Mouse (Mus musculus) midbrain, embryonic 15.5 days (tissue): ENCODE measurements at regions not wholly inside any gene's neighbourhood (a gene's known extent, or its start where the extent isn't known, plus 50 kb on each side); places are given as distances from the start of the nearest gene placed in this dataset.

ENCODE experiments used
- ATAC-seq: fragments of 200-750 bp; cut with Nextera tagmentation; replicated peaks from 2 replicates; pipeline ENCODE4 v1.8.0; 2017; ENCODE audit warnings: moderate TSS enrichment
- H3K27ac ChIP-seq: fragments of 300-500 bp; sonication (generic); 2 replicates; pipeline ENCODE4 v1.5.1; 2015; ENCODE audit warnings: mild to moderate bottlenecking, inconsistent platforms
- H3K27me3 ChIP-seq: fragments of 300-500 bp; sonication (generic); replicated peaks from 2 replicates; pipeline ENCODE4 v1.6.1; 2015; ENCODE audit warnings: inconsistent platforms
- H3K36me3 ChIP-seq: fragments of 300-500 bp; sonication (generic); replicated peaks from 2 replicates; pipeline ENCODE4 v1.6.1; 2015; ENCODE audit warnings: inconsistent platforms
- H3K4me1 ChIP-seq: fragments of 300-500 bp; sonication (generic); 2 replicates; pipeline ENCODE4 v1.6.1; 2015; ENCODE audit warnings: inconsistent platforms
- H3K4me2 ChIP-seq: fragments of 300-500 bp; sonication (generic); 2 replicates; pipeline ENCODE4 v1.6.1; 2015; ENCODE audit warnings: inconsistent platforms, mild to moderate bottlenecking, moderate library complexity
- H3K4me3 ChIP-seq: fragments of 300-500 bp; sonication (generic); 2 replicates; pipeline ENCODE4 v1.5.1; 2015; ENCODE audit warnings: mild to moderate bottlenecking, inconsistent platforms
- H3K9ac ChIP-seq: fragments of 300-500 bp; sonication (generic); 2 replicates; pipeline ENCODE4 v1.6.1; 2015; ENCODE audit warnings: mild to moderate bottlenecking, inconsistent platforms
- H3K9me3 ChIP-seq: fragments of 300-500 bp; sonication (generic); 2 replicates; pipeline ENCODE4 v1.6.1; 2016; ENCODE audit warnings: inconsistent platforms
- WGBS: fragments of 180-500 bp; shearing (Covaris S2); methylation state at CpG from one replicate; pipeline ENCODE4 v1.1.7; 2015; ENCODE audit warnings: mixed read lengths; 5-methylcytosine and 5-hydroxymethylcytosine counted together

GRCm38 (mm10) chr13:59292905-59293304, 292.1 kb downstream of the Agtpbp1 start:
- WGBS, result 7% methylated on average over 5 of the region's 5 CpGs
- Histone ChIP-seq H3K27me3 (no peaks in the 10 kb centered on the region), H3K36me3 (no peaks in the 10 kb centered on the region), H3K9me3 (no peaks in the 10 kb centered on the region), H3K4me1 (peaks cover 5% of the 10 kb centered on the region), H3K27ac (no peak overlapping the region), H3K4me3 (no peak overlapping the region), H3K9ac (no peak overlapping the region), H3K4me2 (no peak overlapping the region)
- ATAC-seq, result no peak

- no peaks in the 10 kb centered on the region for H3K36me3 ChIP-seq
Measured at GRCm38 (mm10) chr13:59289127-59289526, 295.9 kb downstream of the Agtpbp1 start.

GRCm38 (mm10) chr13:59281199-59281598, 303.8 kb downstream of the Agtpbp1 start:
- Histone ChIP-seq H3K4me3 (no peak overlapping the region), H3K4me2 (no peak overlapping the region), H3K27ac (no peak overlapping the region), H3K36me3 (no peaks in the 10 kb centered on the region), H3K9me3 (no peaks in the 10 kb centered on the region), H3K9ac (no peak overlapping the region), H3K4me1 (no peaks in the 10 kb centered on the region), H3K27me3 (no peaks in the 10 kb centered on the region)
- WGBS, result 80% methylated on average over 5 of the region's 5 CpGs
- no peak for ATAC-seq

More at GRCm38 (mm10) chr13:59289127-59289526, 295.9 kb downstream of the Agtpbp1 start:
- no peak overlapping the region for H3K9ac ChIP-seq
- no peaks in the 10 kb centered on the region for H3K27me3 ChIP-seq
- no peak for ATAC-seq
- no peak overlapping the region for H3K4me2 ChIP-seq
- H3K4me3 ChIP-seq, result no peak overlapping the region
- no peaks in the 10 kb centered on the region for H3K9me3 ChIP-seq
- H3K27ac ChIP-seq, result no peak overlapping the region
- H3K4me1 ChIP-seq, result peaks cover 5% of the 10 kb centered on the region
- 62% methylated on average over 11 of the region's 11 CpGs for WGBS

GRCm38 (mm10) chr13:59279136-59279535, 305.9 kb downstream of the Agtpbp1 start:
- H3K4me1 ChIP-seq, result no peaks in the 10 kb centered on the region
- WGBS, result 73% methylated on average over 4 of the region's 4 CpGs
- ATAC-seq, result no peak

GRCm38 (mm10) chr13:59271661-59272060, 313.4 kb downstream of the Agtpbp1 start:
- 92% methylated on average over 4 of the region's 4 CpGs for WGBS
- Histone ChIP-seq H3K4me3 (no peak overlapping the region), H3K4me2 (no peak overlapping the region), H3K9me3 (no peaks in the 10 kb centered on the region), H3K27ac (no peak overlapping the region), H3K4me1 (no peaks in the 10 kb centered on the region), H3K9ac (no peak overlapping the region), H3K27me3 (no peaks in the 10 kb centered on the region), H3K36me3 (no peaks in the 10 kb centered on the region)
- no peak for ATAC-seq

More at GRCm38 (mm10) chr13:59279136-59279535, 305.9 kb downstream of the Agtpbp1 start:
- Histone ChIP-seq H3K9me3 (no peaks in the 10 kb centered on the region), H3K9ac (no peak overlapping the region), H3K36me3 (no peaks in the 10 kb centered on the region), H3K4me3 (no peak overlapping the region), H3K4me2 (no peak overlapping the region), H3K27ac (no peak overlapping the region), H3K27me3 (no peaks in the 10 kb centered on the region)

GRCm38 (mm10) chr13:59266854-59267253, 318.2 kb downstream of the Agtpbp1 start:
- Histone ChIP-seq H3K9me3 (no peaks in the 10 kb centered on the region), H3K27me3 (no peaks in the 10 kb centered on the region), H3K9ac (no peak overlapping the region), H3K4me3 (no peak overlapping the region), H3K36me3 (no peaks in the 10 kb centered on the region), H3K4me1 (no peaks in the 10 kb centered on the region), H3K4me2 (no peak overlapping the region), H3K27ac (no peak overlapping the region)
- ATAC-seq, result no peak
- 85% methylated on average over 4 of the region's 4 CpGs for WGBS

GRCm38 (mm10) chr13:59264126-59264525, 320.9 kb downstream of the Agtpbp1 start:
- H3K4me1 ChIP-seq, result no peaks in the 10 kb centered on the region
- 78% methylated on average over 11 of the region's 11 CpGs for WGBS
- no peak overlapping the region for H3K27ac ChIP-seq
- ATAC-seq, result no peak
- H3K9me3 ChIP-seq, result no peaks in the 10 kb centered on the region
- no peak overlapping the region for H3K4me2 ChIP-seq
- no peak overlapping the region for H3K9ac ChIP-seq
- H3K27me3 ChIP-seq, result no peaks in the 10 kb centered on the region
- H3K36me3 ChIP-seq, result no peaks in the 10 kb centered on the region
- no peak overlapping the region for H3K4me3 ChIP-seq

- no peak overlapping the region for H3K4me3 ChIP-seq
- WGBS, result 70% methylated on average over 3 of the region's 3 CpGs
- H3K27me3 ChIP-seq, result no peaks in the 10 kb centered on the region
Measured at GRCm38 (mm10) chr13:59261924-59262323, 323.1 kb downstream of the Agtpbp1 start.

GRCm38 (mm10) chr13:59255798-59256435, 329.1 kb downstream of the Agtpbp1 start:
- Histone ChIP-seq H3K27me3 (no peaks in the 10 kb centered on the region), H3K9ac (no peak overlapping the region), H3K4me3 (no peak overlapping the region), H3K27ac (no peak overlapping the region), H3K4me2 (no peak overlapping the region), H3K36me3 (no peaks in the 10 kb centered on the region), H3K9me3 (no peaks in the 10 kb centered on the region), H3K4me1 (peaks cover 19% of the 10 kb centered on the region)
- WGBS, result 35% methylated on average over 12 of the region's 12 CpGs
- ATAC-seq, result no peak

More at GRCm38 (mm10) chr13:59261924-59262323, 323.1 kb downstream of the Agtpbp1 start:
- Histone ChIP-seq H3K27ac (no peak overlapping the region), H3K36me3 (no peaks in the 10 kb centered on the region), H3K9ac (no peak overlapping the region), H3K9me3 (no peaks in the 10 kb centered on the region), H3K4me1 (no peaks in the 10 kb centered on the region), H3K4me2 (no peak overlapping the region)
- no peak for ATAC-seq

- H3K27ac ChIP-seq, result no peak overlapping the region
- H3K4me3 ChIP-seq, result no peak overlapping the region
- peaks cover 30% of the 10 kb centered on the region for H3K4me1 ChIP-seq
- WGBS, result 73% methylated on average over 13 of the region's 13 CpGs
- no peak for ATAC-seq
- no peak overlapping the region for H3K4me2 ChIP-seq
- no peaks in the 10 kb centered on the region for H3K9me3 ChIP-seq
- no peaks in the 10 kb centered on the region for H3K27me3 ChIP-seq
- H3K9ac ChIP-seq, result no peak overlapping the region
- H3K36me3 ChIP-seq, result no peaks in the 10 kb centered on the region
Measured at GRCm38 (mm10) chr13:59253667-59254558, 331.1 kb downstream of the Agtpbp1 start.

- Histone ChIP-seq H3K9ac (no peak overlapping the region), H3K27me3 (no peaks in the 10 kb centered on the region), H3K9me3 (no peaks in the 10 kb centered on the region), H3K36me3 (no peaks in the 10 kb centered on the region), H3K27ac (peak overlapping the region; percentile 75), H3K4me1 (peaks cover 33% of the 10 kb centered on the region), H3K4me2 (peak overlapping the region; percentile 14), H3K4me3 (no peak overlapping the region)
- 45% methylated on average over 12 of the region's 12 CpGs for WGBS
- peak; percentile 84 for ATAC-seq
Measured at GRCm38 (mm10) chr13:59251252-59252006, 333.6 kb downstream of the Agtpbp1 start.

GRCm38 (mm10) chr13:59248411-59248810, 336.6 kb downstream of the Agtpbp1 start:
- Histone ChIP-seq H3K9ac (no peak overlapping the region), H3K27me3 (no peaks in the 10 kb centered on the region), H3K4me3 (no peak overlapping the region), H3K36me3 (no peaks in the 10 kb centered on the region), H3K4me2 (no peak overlapping the region), H3K27ac (no peak overlapping the region), H3K9me3 (no peaks in the 10 kb centered on the region), H3K4me1 (peaks cover 28% of the 10 kb centered on the region)
- WGBS, result 74% methylated on average over 9 of the region's 9 CpGs
- no peak for ATAC-seq
